Mouse (Mus musculus) spleen, postnatal 36 days (tissue): ENCODE data around the gene Eif2b1.
"Not testable (repeated sequence)": the region's sequence is repeated elsewhere in the genome, so short reads cannot be mapped to it uniquely, and the experiment has no call there.

Source experiments
- DNase-seq, 2 experiments: peaks; one replicate each; pipeline ENCODE4 v3.0.0; 2022; ENCODE audit warnings: low spot score in 2 of 2, mixed read lengths in 1 of 2

Eif2b1 gene

DNA sequence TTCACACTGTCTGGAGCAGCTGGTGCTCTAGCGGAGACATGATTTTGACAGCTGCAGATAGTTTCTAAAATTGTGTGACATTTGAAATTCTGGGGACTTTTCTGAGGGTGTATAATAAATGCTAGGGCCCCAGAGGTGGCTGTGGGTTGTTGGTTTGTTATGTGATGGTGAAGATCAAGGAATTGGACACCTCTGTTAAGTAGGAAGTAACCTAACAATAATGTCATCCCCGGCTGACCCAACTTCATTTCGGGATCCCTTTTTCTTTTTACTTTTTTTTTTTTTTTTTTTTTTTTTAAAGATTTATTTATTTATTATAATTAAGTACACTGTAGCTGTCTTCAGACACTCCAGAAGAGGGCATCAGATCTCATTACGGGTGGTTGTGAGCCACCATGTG is 28.2 kb downstream of the Eif2b1 start:
- not testable (repeated sequence) for DNase-seq

DNA sequence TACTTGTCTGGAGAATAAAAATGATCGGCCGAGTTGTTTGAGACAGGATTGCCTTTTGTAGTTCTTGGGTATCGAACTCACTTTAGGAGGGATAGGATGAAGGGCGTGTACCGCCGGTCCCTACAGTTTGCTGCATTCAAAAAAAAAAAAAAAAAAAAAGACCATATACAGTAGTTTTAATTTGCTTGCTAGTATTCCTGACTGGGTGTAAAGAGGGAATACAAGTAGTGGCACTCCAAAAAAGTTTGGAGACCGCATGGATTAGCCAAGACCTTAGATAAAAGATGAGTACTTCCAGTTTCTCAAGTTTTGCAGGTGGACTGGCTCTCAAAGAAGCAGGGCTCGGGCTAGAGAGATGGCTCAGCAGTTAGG is 37.3 kb downstream of the Eif2b1 start:
- DNase-seq: no peak

DNA sequence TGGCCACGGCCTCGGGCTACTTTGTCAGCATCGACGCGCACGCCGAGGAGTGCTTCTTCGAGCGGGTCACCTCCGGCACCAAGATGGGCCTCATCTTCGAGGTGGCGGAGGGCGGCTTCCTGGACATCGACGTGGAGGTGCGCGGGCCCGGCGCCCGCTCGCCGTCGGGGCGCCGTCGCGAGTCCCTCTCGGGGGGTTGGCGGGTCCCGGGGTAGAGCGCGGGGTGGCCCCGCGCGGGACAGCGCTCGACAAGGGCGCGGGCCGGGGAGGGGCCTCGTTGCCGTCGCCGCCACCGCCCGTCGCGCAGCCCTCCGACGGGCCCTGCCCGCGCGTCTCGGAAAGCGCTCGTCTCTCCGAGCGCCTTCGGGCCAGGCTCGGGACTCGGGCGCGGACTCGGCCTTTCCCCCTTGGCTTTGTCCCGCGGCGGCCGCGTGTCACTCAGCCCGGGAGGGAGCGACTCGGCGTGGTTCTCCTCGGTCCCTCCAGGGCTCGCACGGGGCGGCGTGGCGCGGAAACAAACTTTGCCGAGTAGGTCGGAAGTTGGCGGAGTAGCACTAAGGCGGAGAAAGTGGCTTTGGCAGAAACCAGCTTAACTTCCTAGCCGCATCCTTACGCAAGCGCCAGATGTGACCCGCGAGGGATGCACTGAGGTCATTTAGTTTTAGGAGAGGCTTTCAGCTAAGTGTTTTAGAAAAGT is 37.9 kb downstream of the Eif2b1 start:
- peak; percentile 49 to 53 for DNase-seq

DNA sequence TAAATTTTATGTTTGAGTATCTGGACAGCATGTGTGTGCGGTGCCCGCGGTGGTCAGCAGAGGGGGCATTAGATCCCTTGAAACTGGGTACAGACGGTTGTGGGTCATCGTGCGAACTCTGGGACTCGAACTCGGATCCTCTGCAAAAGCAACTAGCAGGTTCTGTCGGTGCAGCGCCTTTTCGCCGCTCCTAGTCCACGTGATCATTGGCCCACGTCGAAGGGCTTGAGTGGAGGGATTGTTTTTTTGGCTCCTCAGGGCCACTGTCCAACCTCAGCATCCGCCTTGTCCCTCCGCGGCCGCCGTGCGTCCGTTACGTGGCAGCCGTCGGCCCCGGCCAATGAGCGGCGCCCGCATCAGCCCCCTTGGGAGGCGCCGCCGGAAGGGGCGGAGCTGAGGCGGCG is 38.5 kb downstream of the Eif2b1 start, which contains the start of gene Tmed2:
Gene Tmed2, plus strand, starts transcription at position 313 of the 404 bp plus-strand sequence.
- peak; percentile 94 to 95 for DNase-seq

DNA sequence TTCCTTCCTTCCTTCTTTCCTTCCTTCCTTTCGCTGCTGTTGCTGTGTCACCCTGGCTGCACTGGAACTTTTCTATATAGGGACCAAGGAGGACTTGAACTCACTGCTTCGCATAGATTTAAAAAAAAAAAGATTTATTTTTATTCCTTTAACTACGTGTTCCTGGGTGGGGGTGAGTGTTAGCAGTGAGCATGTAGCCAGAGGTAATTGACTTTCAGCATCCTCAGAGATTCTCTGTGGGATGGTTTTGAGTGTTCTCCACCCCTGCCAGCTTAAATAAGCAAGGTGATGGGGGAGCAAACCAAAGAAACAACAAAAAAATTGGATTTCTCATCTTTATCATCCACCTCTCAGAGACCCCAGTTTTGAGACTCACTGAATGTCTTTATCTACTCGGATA is 39.0 kb downstream of the Eif2b1 start:
- no peak for DNase-seq

DNA sequence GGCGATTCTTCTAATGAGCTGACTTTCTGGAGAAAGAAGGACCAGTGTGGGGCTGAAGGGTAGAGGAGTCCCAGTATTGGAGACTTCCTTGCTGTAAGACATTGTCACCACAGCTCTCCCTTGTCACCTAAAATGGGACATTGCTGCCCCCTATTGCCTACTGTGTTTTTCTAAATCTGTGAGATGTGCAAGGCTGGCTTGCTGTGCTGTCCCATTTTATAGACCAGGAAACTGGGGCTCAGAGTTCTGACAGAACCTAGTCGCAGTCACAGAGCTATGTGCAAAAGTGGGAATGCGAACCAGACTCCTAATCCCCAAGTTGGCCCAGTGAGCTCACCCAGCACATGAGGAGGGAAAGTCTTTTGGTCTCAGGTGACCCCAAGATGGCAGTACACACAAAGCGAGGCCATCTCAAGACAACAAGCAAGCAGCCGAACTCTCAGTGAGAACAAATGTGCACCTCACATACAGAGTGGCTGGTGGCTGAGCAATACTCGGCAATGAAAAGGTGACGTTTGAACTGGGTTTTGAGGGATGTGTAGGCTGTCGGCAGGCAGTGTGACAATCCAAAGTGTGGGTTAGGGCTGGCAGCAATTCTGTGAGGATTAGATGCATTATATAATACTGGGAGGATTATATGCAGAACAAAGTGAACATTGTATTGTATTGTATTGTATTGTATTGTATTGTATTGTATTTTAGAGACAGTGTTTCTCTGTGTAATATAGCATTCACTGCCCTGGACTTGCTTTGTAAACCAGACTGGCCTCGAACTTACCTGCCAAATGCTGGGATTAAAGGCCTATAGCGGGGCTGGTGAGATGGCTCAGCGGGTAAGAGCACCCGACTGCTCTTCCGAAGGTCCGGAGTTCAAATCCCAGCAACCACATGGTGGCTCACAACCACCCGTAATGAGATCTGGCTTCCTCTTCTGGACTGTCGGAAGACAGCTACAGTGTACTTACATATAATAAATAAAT is 39.8 kb downstream of the Eif2b1 start:
- peak; percentile 79 to 85 for DNase-seq

DNA sequence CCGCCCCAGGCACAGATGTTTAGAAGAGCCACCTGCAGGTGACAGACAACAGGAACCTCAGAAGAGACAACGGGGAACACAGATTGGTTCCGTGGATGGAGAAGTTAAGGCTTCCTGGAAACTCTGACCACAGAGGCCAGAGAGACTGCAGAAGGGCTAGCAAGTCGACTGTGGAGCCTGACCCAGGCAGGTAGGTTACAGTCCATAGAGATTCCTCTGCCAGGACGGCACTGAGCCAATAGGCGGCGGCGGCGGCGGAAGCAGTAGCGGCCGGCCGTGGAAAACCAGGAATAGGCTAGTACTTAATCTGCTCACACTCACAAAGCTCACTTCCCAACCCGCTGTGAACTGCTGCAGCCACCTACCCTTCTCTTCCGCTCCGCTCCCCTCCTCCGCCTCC is 42.2 kb downstream of the Eif2b1 start:
- peak; percentile 56 to 59 for DNase-seq

DNA sequence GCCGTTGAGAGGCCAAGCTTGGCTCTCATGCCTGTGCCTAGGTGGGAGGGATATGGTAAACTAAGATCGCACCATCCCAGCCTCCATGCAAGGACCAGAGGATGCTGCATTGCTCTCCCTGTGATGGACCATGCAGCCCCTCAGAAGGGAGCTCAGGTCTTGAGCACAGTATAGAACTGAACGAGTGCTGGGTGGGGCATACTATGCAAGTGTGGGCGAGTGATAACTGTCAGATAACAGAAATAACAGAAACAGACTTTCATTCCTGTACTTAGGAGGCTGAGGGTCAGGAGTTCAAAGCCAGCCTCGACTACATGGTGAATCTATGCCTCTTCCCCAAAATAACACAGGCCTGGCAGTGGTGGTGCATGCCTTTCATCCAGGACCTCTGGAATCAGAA is 43.9 kb downstream of the Eif2b1 start:
- no peak for DNase-seq

DNA sequence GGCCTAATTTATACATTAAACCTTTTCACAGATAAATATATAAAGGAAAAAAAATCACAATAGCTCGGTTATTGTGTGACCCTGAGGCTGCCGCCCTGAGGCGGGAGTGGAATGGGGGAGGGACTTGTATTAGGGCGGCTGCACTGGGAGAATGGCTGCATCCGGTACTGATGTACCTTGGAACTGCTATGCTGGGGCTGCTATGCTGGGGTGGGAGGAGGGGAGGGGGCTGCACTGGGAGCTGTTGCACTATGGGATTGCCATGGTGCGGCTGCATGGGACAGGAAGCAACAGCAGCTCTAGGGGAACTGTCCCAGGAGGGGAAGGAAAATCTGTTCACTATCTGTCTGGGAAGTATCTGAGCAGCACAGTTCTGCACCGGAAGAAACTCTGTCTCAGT is 46.5 kb downstream of the Eif2b1 start:
- no peak for DNase-seq

DNA sequence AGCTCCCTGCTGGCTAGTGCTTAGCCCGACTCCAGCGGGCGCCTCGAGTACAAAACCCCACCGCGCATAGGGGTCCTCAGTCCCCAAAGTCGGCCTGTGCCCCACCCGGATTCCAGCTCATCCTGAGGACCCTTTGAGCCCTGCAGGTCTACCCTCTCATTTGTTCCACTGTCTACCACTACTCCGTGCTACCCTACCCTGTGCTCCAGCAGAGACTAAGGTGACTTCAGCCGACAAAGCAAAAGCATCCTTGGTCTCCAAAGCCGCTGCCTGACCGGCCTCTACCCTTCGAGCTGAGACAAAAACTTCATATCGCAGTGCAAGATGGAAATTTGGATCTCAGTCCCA is 47.4 kb downstream of the Eif2b1 start:
- no peak for DNase-seq

DNA sequence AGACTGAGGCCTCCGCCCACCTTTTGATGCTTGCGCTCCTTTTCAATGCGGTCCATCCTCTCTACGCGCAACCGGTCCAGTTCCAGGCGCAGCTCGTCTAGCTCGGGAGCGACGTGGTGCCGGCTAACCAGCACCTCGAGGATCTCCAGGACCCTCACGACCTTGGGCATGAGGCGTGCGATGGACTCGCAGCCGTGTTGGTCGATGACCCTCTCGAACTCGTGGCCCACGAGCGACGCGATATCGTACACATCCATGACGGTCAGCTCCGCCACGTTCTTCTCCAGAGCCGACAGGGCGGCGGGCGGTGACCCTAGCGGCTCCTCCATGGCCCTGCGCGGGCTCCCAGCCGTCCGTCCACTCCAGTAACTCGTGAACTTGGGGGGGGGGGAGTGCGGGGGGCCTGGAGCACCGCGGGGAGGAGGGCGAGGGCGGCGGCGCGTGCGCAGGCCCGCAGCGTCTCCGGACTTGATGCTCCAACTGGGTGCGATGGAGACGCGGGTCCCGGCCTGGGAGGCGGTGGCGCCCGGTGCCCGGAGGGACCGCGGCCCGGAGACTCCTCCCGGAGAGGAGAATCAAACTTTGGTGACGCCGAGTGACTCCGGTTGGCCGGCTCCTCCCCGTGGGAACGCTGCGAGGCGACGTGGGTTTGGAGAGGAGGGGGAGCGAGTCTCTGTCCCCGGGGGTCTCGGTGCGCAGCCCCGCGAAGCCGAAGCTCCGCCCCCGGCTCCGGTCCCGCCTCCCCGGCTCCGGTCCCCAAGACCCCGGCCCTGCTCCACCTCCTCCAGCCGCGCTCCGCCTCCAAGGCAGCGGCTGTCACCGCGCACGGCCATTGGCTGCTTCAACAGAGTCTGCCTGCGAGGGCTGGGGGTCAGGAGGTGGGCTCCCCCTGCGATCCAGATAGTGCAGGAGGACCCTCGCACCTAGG is 48.0 kb downstream of the Eif2b1 start, which contains the start of gene Rilpl1:
Gene Rilpl1, minus strand, starts transcription at position 737 of the 928 bp plus-strand sequence.
- peak; percentile 62 for DNase-seq

DNA sequence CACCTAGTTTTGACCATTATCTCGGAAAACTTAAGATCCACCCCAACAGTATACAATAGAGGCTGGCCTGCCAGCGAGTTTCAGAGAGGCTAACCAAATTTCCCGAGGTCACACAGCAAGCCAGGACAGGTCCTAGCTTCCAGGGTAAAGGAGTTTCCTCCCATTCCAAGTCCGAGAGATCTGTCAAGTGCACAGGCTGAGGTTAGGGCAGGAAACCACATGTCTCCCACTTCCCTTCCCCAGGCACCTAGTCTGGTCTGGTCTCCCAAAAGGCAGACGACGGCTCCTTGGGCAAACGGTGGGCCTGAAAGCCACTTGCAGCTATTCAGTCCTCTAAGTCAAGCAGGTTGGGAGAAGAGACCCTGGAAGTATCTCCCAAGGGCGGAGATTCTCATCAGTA is 49.2 kb downstream of the Eif2b1 start:
- DNase-seq: no peak

DNA sequence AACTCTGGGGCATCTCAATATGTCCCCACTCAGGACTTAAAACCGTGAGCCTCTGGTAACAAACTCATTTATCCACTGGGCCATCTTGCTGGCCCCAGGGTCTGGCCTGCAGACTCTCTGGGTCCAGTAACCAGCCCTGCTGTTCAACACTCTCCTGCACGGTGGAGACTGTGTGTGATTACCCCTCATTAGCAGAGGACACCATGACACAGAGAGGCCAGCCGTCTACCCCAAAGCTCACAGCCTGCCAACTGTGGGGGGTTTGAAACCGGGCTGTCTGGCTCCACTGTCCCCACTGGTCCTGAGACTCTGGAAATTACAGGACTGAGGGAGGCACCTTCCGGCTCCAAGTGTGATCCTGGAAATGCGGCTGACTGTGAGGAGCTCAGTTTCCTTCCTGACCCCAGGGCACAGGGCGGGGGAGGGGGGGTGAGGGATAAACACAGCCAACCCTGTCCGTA is 49.7 kb downstream of the Eif2b1 start:
- DNase-seq: no peak

DNA sequence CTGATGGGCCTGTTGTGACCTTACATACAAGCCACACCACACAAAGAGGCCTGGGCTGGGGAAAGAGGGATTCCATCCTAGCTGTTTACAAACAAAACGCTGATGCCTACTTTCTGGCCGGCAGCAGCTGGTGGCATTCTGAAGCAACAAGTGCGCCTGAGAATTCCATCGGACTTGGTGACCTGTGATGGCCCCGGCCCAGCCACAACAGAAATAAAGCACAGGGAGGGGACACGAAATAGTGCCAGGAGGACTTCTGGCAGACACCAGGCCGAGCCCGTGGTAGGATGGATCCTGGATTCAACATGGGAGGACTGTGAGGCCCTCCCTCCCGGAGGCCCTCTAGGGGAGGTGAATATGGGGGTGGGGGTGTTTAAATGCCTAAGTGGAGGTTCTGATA is 50.1 kb downstream of the Eif2b1 start:
- DNase-seq: no peak

DNA sequence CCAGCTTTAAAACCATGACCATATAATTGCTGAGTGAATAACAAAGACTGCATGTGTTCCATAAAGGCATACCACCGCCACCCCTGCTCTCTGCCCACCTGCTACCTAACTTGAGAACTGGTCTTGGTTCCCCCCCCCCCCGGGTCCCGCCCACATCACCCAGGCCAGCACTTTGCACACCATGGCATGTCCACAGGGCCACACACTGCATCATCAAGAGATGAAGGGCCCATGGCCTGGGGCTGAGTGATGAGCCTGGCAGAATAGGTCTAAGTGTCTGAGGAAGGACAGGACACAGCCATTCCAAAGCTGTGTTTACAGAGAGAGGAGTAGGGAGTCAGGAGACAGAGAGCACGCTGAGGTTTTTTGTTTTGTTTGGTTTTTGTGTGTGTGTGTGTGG is 50.6 kb downstream of the Eif2b1 start:
- no peak for DNase-seq

DNA sequence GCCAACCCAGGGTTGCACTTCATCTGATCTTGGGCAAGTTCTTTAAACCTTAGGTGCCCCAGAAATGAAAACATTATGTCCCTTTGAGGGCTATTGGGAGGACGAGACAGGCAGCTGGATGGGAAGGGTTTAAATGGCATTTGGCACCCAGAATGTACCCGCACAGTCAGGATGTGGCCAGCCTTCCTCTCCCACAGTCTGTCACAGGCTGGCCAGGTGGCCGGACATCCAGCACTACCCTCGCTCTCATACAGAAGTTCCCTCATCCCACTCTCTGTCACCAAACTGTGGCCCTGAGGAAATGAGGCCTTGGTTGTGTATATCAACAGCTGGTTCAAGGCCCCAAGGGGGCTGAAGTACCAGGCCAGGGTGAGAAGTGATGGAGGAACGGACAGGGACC is 54.0 kb downstream of the Eif2b1 start:
- no peak for DNase-seq

DNA sequence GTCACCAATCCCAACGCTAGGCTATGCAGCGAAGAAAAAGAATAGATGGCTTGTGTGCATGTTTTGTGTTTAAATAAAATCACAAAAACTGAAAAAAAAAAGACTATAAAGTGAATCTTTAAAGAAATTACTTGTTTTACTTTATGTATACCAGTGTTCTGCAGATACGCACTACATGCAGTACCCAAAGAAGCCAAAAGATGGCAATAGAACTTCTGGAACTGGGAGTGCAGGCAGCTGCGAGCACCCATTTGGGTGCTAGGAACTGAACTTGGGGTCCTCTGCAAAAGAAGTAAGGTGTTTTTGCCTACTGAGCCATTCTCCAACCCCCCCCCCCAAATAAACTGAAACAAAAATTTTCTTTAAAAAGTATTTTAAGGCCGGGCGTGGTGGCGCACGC is 55.9 kb downstream of the Eif2b1 start:
- no peak for DNase-seq

DNA sequence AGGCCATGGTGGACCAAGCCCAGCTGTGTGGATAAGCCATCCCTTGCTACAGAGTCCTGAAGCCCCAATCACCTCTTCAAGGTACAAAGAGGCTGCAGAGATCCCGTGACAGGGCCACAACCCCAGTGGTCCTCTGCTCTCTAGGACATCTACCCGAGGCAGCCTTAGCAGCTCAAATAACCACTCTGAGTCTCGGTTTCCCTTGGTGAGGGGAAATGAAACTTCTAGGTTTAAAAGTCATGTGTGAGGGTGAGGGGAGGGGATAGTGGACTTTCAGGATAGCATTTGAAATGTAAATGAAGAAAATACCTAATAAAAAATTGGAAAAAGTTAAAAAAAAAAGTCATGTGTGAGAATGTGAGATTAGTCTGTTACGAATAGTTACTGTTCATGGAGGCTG is 57.3 kb downstream of the Eif2b1 start:
- peak; percentile 32 to 47 for DNase-seq
